Mouse (Mus musculus) heart, postnatal 4 days (tissue): ENCODE data around the gene Lbx2. TPM values are rescaled to one million over a fixed set of nuclear protein-coding genes. Genes with fewer than 3 reads are reported as not detected.

Experiments used
- DNase-seq: peaks from one replicate; pipeline ENCODE4 v3.0.0; 2021
- microRNA-seq, 2 experiments: library from miRNA; unstranded; fragments of <30 nt; microRNA quantifications; one replicate each; pipeline ENCODE4 v1.2.0; 2021 to 2022
- total RNA-seq, 2 experiments: library from RNA; stranded (reverse); gene quantifications; 2 replicates each; pipeline ENCODE4 v1.2.3; 2021

Gene Lbx2
- total RNA-seq, 2 experiments from 2014 or later = 0.88 TPM; not detected in 1

DNA sequence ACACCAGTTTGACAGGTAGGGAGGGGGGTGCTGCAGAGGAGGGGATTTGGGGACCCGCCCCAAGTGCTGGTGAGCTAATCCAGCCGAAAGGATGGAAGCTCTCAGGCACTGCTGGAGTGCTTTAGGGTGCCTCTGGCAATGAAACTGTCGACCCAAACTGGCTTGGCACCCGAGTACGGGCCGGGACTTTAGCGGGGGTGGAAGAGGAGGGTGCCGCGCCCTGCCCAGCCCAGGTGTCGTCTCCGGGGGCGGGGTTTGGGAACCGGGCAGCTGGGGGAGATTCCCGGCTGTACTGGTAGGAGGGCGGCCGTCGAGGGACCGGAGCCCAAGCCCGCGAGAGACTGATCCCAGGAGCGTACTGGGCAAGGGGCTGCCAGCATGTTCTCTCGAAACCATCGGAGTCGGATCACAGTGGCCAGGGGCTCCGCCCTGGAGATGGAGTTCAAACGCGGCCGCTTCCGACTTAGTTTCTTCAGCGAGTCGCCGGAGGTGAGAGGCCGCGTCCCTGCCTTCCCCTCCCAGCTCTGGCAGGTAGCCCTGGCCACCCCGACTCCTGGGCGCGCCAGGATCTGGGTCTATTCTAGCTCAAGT is 49.5 kb downstream of the Lbx2 start:
- no peak for DNase-seq

DNA sequence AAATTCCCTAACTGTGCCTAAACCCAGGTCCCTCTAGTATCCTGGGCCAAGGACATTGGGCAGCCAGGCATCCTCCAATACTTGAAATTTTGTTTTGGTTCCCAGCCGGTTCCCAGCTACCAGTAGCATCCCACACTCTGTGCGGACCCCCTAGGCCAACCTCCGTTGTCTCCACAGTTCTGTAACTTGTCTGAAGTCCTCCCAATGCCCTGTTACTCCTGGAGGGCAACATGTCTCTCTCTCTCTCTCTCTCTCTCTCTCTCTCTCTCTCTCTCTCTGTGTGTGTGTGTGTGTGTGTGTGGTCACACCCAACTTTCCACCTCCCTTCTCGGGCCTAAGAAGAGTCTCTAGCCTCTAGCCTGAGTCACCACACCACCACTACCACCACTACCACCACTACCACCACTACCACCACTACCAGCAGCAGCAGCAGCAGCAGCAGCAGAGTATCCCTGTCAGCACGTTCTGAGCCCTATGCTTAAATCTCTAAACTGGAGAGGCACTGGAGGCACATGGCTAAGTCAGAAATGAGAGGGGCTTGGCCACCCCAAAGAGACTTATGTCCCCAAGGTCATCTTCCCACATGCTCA is 50.2 kb downstream of the Lbx2 start:
- no peak for DNase-seq

DNA sequence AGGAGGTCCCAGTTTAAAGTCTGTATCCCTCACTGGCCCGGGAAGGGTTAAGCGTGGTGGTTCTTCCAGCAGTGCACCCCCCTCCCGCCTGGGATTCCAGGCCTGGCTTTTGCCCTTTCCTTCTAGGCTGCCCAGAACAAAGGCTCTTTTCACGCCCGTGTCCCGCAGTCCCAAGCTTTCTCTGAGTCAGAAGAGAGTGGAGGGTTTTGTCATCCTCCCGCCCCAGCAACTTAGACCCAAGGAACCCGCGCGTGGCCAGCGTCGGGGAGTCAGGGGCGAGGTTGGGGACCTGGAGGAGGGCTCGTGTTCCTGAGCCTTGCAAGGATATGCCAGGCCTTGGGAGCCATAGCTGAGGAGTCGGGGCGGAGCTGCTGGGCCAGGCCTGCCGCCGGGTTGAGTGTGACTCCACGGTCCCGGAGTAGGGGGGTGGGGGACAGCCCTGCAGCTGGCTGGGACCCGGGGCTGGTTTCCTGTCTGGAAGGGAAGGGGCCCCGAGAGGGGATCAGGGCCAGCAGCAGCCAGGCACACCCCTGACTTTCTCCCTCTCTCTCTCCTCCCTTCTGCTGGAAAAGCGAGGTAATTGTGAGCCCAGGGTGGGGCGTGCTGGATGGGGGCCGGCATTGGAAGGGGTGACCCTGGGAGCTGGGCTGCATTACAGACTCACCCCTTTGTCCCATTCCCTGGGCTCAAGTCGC is 50.9 kb downstream of the Lbx2 start:
- peak; percentile 83 for DNase-seq

DNA sequence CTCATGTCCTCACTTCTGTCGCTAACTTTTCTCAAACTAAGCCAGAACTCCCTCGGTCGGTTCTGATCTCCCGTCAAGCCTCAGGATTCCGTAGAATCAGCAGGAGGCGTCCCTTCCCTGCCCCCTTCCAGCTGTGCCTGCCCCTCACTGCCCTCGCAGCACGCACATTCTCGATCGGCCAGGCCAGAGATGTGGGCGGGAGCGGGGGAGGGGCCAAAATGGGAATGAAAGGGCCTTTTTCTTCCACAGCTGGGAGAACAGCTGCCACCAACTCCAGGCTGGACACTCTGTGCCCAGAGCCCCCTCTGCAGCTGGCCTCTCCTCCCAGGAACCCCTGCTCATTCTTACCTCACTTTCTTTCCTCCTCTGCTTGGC is 51.4 kb downstream of the Lbx2 start:
- DNase-seq = peak; percentile 94

Small RNA genes lying within 50 kb of the gene (microRNA-seq; reads per million reads assigned to microRNA genes)
- gene Mir3470a = 0 reads per million in 2 experiments
- gene Mir7040 = 0 to 0.61 reads per million in 2 experiments

Other genes with a start within 250 kb of the Lbx2 start
- gene Sema4f, start 146.6 kb upstream of the Lbx2 start, total RNA-seq = under 1 TPM in 1 of 2 experiments, not detected in 1; 0.14 TPM
- gene M1ap, start 139.5 kb upstream of the Lbx2 start, total RNA-seq = under 1 TPM; 0.52 to 0.81 TPM
- 1 to 10 TPM; 5.3 to 6.1 TPM for gene Dok1, start 52.9 kb upstream of the Lbx2 start, total RNA-seq
- gene Loxl3, start 52.2 kb upstream of the Lbx2 start, total RNA-seq = 1 to 10 TPM; 4.7 to 6.0 TPM
- gene Aup1, start 31.8 kb upstream of the Lbx2 start, total RNA-seq = 10 to 100 TPM; 84.1 to 88.4 TPM
- 10 to 100 TPM; 42.6 to 43.5 TPM for gene Htra2, start 31.1 kb upstream of the Lbx2 start, total RNA-seq
- gene Dqx1, start 28.5 kb upstream of the Lbx2 start, total RNA-seq = under 1 TPM; 0.59 to 0.62 TPM
- under 1 TPM in 1 of 2 experiments, not detected in 1; 0.20 TPM for gene Tlx2, start 16.1 kb upstream of the Lbx2 start, total RNA-seq
- gene Pcgf1, start 8.5 kb upstream of the Lbx2 start, total RNA-seq = 10 to 100 TPM in 1 of 2 experiments, 1 to 10 TPM in 1; 7.2 to 10.2 TPM
- gene Ccdc142, start 15.2 kb downstream of the Lbx2 start, total RNA-seq = 1 to 10 TPM; 2.4 to 3.0 TPM
- 1 to 10 TPM; 1.7 to 1.8 TPM for gene Gm42688, start 15.2 kb downstream of the Lbx2 start, total RNA-seq
- gene Mrpl53, start 22.7 kb downstream of the Lbx2 start, total RNA-seq = 100 to 1,000 TPM; 105 to 120 TPM
- gene Mogs, start 29.1 kb downstream of the Lbx2 start, total RNA-seq = 10 to 100 TPM; 11.3 to 12.3 TPM
- gene Wbp1, start 35.2 kb downstream of the Lbx2 start, total RNA-seq = 10 to 100 TPM; 80.4 to 86.8 TPM
- 10 to 100 TPM; 14.9 to 17.4 TPM for gene Ino80b, start 39.1 kb downstream of the Lbx2 start, total RNA-seq
- 10 to 100 TPM; 11.7 to 13.1 TPM for gene Rtkn, start 49.1 kb downstream of the Lbx2 start, total RNA-seq
- gene Wdr54, start 70.0 kb downstream of the Lbx2 start, total RNA-seq = 1 to 10 TPM; 1.6 to 1.8 TPM
- gene 1700003E16Rik, start 70.0 kb downstream of the Lbx2 start, total RNA-seq = under 1 TPM in 1 of 2 experiments, not detected in 1; 0.14 TPM
- 100 to 1,000 TPM; 122 to 123 TPM for gene Dctn1, start 79.6 kb downstream of the Lbx2 start, total RNA-seq
- under 1 TPM in 1 of 2 experiments, not detected in 1; 0.12 TPM for gene Slc4a5, start 133.5 kb downstream of the Lbx2 start, total RNA-seq
- gene Mthfd2, start 239.5 kb downstream of the Lbx2 start, total RNA-seq = 10 to 100 TPM; 10.7 to 15.0 TPM
- gene Mob1a, start 239.6 kb downstream of the Lbx2 start, total RNA-seq = 10 to 100 TPM; 32.2 to 34.3 TPM